Mouse (Mus musculus) layer of hippocampus, postnatal 25 days (tissue): ENCODE data around the gene Jpt2. TPM values are rescaled to one million over a fixed set of nuclear protein-coding genes. Genes with fewer than 3 reads are reported as not detected.

Source experiments
- DNase-seq, 2 experiments: peaks; one replicate each; pipeline ENCODE4 v3.0.0; 2022; ENCODE audit warnings: mixed read lengths in 2 of 2, low spot score in 1 of 2; ENCODE audit errors: extremely low spot score in 1 of 2
- total RNA-seq, 2 experiments: library from RNA; stranded (reverse); gene quantifications; 2 replicates each; pipeline ENCODE4 v1.2.3; 2021

Gene Jpt2
- total RNA-seq, 2 experiments from 2014 or later: 5.5 to 5.6 TPM

GRCm38 (mm10) chr17:24890151-24891092, 70.1 kb downstream of the Jpt2 start:
- DNase-seq: no peak

- DNase-seq: no peak
Observed at GRCm38 (mm10) chr17:24888862-24889261, 71.6 kb downstream of the Jpt2 start.

Other genes starting within 250 kb of the Jpt2 start
- gene Rnf151, start 242.6 kb downstream of the Jpt2 start, total RNA-seq: not detected
- gene Rps2, start 242.6 kb downstream of the Jpt2 start, total RNA-seq: 100 to 1,000 TPM; 352 to 392 TPM
- 100 to 1,000 TPM; 201 to 234 TPM for gene Ndufb10, start 236.2 kb downstream of the Jpt2 start, total RNA-seq
- under 1 TPM in 1 of 2 experiments, not detected in 1; 0.20 TPM for gene Rpl3l, start 232.9 kb downstream of the Jpt2 start, total RNA-seq
- 10 to 100 TPM; 40.5 to 46.2 TPM for gene Msrb1, start 224.0 kb downstream of the Jpt2 start, total RNA-seq
- under 1 TPM; 0.26 to 0.37 TPM for gene Hs3st6, start 207.7 kb downstream of the Jpt2 start, total RNA-seq
- gene Meiob, start 156.4 kb downstream of the Jpt2 start, total RNA-seq: not detected
- 100 to 1,000 TPM; 127 to 136 TPM for gene Hagh, start 120.5 kb downstream of the Jpt2 start, total RNA-seq
- 10 to 100 TPM; 19.8 to 20.6 TPM for gene Fahd1, start 110.3 kb downstream of the Jpt2 start, total RNA-seq
- not detected for gene Igfals, start 94.7 kb downstream of the Jpt2 start, total RNA-seq
- 10 to 100 TPM; 33.5 to 38.1 TPM for gene Nubp2, start 74.3 kb downstream of the Jpt2 start, total RNA-seq
- gene Spsb3, start 74.0 kb downstream of the Jpt2 start, total RNA-seq: 10 to 100 TPM; 41.5 to 48.9 TPM
- gene Eme2, start 65.6 kb downstream of the Jpt2 start, total RNA-seq: 10 to 100 TPM; 54.0 to 69.1 TPM
- gene Mrps34, start 65.6 kb downstream of the Jpt2 start, total RNA-seq: 10 to 100 TPM; 74.3 to 78.9 TPM
- gene Nme3, start 64.2 kb downstream of the Jpt2 start, total RNA-seq: 10 to 100 TPM; 54.8 to 61.5 TPM
- gene Mapk8ip3, start 23.7 kb downstream of the Jpt2 start, total RNA-seq: 100 to 1,000 TPM; 367 to 401 TPM
- gene Cramp1l, start 55.1 kb upstream of the Jpt2 start, total RNA-seq: 10 to 100 TPM; 23.6 to 27.5 TPM
- 10 to 100 TPM; 20.8 to 24.1 TPM for gene Ift140, start 55.4 kb upstream of the Jpt2 start, total RNA-seq
- gene Tmem204, start 122.9 kb upstream of the Jpt2 start, total RNA-seq: 1 to 10 TPM; 8.0 to 8.4 TPM
- 10 to 100 TPM; 29.3 to 43.2 TPM for gene Telo2, start 155.3 kb upstream of the Jpt2 start, total RNA-seq
- 1 to 10 TPM; 2.5 to 2.9 TPM for gene Ptx4, start 160.1 kb upstream of the Jpt2 start, total RNA-seq
- 10 to 100 TPM; 49.6 to 54.2 TPM for gene Clcn7, start 172.7 kb upstream of the Jpt2 start, total RNA-seq
- not detected for gene Ccdc154, start 201.8 kb upstream of the Jpt2 start, total RNA-seq
- not detected for gene Gm38655, start 214.8 kb upstream of the Jpt2 start, total RNA-seq
- 10 to 100 TPM; 20.7 to 21.5 TPM for gene BC003965, start 223.9 kb upstream of the Jpt2 start, total RNA-seq
- gene Unkl, start 227.7 kb upstream of the Jpt2 start, total RNA-seq: 10 to 100 TPM; 32.5 to 34.4 TPM